Mouse (Mus musculus) thymus, postnatal 36 days (tissue): Measurements from ENCODE around the gene Zfp62.

Experiments used
- DNase-seq, 2 experiments: peaks; one replicate each; pipeline ENCODE4 v3.0.0; 2022; ENCODE audit warnings: mixed read lengths in 2 of 2

Gene Zfp62

DNA sequence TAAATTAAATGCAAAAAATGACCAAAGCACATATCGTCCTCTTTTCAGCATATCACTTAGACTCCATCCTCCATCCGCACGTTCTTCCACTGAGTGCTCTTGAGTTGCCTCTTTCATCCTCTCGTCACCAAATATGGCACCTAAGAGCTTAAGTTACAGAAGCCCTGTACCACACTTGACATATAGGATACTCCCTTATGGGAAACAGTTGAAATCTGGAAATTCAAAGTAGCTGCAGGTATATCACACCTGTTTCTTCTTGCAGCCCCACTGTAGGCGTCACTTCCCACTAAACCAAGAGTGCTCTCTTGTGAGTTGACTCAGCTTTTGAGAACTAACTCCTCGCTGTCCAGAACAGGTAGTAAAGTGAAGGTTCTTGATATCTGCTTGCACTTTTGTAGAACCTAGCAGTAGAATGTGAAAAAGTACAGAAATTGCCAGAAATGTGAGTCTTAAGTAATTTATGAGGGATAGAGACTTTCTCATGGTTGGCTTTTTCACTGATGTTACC is 2.0 kb downstream of the Zfp62 start:
- DNase-seq = no peak

DNA sequence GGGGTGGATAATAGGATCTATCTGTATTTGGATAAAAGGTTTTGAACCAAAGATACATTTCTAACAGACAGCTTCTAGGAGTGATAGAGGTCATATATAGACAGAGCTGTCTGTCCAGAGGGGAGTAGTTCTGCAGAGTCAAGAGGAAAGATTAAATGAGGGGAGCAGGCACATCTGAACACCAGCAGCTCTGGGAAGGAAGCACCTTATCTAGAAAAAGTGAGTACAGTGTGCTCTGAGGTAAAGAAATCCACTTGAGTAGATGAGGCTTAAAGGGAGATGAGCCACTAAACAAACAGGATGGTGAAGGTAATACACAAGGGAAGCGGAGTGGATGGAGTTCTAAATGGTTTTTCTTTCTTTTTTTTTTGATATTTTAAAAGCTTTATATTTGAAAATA is 4.4 kb downstream of the Zfp62 start:
- no peak for DNase-seq

- no peak for DNase-seq
Observed at GRCm38 (mm10) chr11:49212577-49212976, 9.5 kb downstream of the Zfp62 start.

DNA sequence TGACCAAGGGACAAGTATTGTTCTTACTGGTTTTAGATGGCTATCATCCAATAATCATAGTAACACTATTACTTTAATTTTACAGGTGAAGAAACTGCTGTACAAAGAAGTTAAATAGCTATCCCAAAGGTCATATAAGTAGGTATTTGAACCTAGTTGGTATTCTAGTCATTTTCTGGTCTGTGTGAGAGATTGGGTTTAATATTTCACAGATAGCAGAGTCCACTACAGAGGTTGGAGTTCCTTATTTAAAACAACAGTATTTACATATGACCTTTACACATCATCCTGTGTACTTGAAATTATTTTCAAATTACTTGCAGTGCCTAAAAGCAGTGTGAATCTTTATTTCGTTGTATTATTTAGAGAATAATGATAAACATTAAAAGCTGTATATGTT is 10.4 kb downstream of the Zfp62 start:
- no peak for DNase-seq

DNA sequence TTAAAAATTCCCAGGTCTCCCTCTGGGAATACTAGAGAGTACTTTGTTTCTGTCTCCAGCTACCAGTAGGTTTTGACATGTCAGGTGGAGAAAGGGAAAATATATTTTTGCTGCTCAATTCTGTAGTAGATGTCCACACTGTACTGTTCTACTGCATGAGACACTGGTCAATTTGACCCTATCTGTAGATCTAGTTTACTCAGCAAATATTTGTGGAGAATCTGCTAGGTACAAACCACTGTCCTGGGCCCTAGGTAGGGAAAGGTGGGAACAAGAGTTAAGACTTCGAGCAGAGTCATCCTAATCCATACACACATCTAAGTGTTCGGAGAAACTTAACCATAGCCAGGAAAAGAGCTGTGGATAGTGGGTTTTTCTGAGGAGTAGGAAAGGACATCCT is 16.2 kb downstream of the Zfp62 start:
- DNase-seq = no peak

DNA sequence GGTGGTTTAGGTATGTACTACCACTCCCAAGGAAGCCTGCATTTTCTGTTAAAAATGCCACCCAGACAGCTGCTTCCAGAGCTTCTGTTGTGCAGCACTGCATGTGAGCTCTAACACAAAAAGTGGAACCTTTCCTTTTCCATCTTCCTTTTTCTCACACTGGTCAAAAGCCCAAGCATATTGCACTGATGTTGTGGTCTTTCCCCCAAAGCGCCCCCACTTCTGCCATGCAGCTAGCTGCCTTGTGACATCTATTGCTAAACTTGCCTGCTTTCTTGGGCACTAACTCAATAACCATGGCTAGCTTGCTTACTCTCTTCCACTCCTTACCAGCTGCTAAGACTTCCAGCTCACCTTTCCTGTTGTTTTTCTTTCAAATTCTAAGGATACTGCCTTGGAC is 21.4 kb downstream of the Zfp62 start:
- DNase-seq = no peak

- no peak for DNase-seq
Observed at GRCm38 (mm10) chr11:49232781-49233180, 29.7 kb downstream of the Zfp62 start.

DNA sequence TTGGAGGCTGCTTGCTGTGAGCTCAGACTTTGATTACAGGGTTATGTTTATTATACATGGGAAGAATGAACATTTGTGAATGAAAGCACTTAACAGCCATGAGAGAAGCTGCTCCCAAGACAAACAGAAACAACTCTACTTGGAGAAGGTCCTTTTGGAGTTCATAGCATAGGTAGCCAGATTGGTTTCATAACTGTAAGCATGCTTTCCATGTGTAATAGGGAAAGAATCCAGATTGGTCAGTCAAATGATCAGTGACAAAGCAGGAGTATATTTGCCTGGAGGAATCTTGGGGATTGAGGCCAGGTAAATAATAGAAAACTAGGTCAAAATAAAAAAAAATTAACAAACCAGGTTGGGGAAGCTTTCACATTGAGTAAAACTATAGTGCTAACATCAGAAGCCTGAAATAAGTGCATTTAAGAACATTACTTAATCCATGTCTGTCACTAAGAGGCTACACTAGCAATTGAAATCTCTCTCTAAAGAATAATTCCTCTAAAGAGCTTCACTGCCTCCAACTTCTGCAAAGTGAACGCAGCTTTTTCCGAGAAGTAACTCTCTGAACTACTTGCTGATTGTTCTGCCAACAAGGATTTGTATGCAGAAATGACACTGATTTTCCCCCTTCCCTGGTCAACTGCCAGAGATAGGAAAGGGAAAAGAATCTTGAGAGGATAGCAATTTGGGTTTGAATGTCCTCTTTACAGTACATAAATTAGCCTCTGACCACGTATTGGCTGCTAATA is 32.5 kb downstream of the Zfp62 start:
- DNase-seq = no peak

GRCm38 (mm10) chr11:49236891-49237290 is 33.8 kb downstream of the Zfp62 start:
- DNase-seq = no peak

DNA sequence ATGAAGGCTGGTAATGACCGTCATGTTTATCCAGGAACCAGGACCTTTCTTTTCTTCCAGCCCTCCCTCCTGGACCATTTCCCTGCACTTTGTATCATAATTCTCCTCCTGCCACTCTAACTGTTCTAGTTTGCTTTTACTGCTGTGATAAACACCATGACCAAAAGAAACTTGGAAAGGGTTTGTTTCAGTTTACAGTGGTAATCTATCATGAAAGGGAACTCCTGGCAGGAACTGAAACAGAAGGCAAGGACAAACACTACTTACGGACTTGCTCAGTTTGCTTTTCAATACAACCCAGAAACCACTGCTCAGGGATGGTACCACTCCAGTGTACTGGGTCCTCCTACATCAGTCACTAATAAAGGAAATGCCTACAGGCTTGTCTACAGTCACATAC is 34.4 kb downstream of the Zfp62 start:
- DNase-seq = no peak

DNA sequence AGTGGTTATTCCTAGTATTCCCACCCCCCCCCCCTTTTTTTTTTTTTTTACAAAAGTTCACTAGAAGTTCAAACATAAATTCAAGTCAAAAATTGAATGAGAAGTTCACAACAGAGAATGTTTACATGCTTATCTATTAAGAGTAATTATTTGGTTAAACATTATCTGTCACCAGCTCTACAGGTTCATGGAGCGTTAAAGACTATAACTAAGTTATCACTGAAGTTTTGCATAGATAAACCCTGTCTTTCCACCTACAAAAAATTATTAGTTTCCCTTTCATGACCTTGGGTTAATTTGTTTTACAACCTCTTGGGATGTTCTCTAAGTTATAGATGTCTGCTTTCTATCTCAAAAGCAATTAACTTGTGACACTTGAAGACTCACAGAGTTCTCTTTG is 37.2 kb downstream of the Zfp62 start:
- DNase-seq = no peak

DNA sequence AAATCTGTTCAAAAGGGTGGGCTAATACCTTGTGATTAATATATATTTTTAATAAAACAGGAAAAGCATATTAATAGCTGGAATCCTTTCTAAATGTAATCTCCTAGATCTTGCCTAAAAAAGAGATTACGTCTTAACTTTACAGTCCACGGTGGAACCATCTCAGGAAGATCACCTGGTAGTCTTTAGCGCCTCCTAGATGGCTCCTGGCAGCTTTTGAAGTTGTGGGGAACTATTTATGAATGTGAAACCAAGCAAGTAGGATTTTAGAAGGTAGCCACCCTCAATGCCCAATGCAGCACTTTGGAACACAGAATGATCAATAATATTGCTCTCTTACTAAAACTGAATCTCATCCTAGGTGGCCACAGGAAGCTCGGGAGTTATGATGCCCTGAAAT is 37.8 kb downstream of the Zfp62 start:
- no peak for DNase-seq

- no peak for DNase-seq
Observed at GRCm38 (mm10) chr11:49241471-49241870, 38.4 kb downstream of the Zfp62 start.

DNA sequence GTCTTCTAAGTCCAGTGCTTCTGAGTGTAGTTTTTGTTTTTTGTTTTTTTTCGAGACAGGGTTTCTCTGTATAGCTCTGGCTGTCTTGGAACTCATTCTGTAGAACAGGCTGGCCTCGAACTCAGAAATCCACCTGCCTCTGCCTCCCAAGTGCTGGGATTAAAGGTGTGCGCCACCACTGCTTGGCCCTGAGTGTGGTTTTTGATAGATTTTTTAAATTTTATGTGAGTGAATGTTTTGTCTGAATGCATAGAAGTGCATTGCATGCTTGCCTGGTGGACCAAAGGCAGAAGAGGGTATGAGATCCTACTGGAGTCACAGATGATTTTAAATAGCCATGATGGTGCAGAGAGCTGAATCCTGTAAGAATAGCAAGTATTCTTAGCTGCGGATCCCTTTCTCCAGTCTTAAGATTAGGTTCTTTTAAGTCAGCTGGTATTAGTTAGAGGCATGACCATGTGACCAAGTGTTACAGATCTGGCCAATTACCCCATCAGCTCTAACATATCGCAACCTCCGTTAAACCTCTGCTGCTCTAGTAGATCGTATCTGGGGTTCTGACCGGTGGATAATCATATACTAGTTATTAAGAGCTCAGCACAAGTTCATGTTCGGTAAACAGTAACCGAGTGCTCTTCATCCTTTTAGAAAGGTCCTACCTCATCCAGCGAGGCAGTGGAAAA is 40.0 kb downstream of the Zfp62 start:
- DNase-seq = no peak

- DNase-seq = peak; percentile 93 to 97
Observed at GRCm38 (mm10) chr11:49243727-49244594, 40.9 kb downstream of the Zfp62 start, which contains the start of gene Mgat1. Gene Mgat1 (plus strand): TSS chr11:49244191.

DNA sequence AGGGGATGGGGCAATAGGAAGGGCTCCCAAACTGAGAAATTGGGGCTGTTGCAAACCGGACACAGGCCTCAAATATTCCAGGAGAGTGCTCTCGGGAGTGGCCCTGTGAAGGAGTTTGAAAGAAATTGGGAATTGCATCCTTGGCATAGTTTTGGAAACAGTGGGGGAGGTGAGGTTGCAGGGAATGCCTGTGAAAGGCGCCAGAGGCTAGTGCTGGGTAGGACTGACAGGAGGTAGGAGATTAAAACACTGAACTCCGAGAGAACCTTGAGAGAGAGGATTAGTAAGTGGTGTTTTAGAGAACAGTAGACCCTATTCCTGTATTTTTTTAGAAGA is 41.5 kb downstream of the Zfp62 start:
- no peak for DNase-seq

- DNase-seq = peak in 1 of 2 experiments; percentile 37
Observed at GRCm38 (mm10) chr11:49245176-49245575, 42.1 kb downstream of the Zfp62 start.

DNA sequence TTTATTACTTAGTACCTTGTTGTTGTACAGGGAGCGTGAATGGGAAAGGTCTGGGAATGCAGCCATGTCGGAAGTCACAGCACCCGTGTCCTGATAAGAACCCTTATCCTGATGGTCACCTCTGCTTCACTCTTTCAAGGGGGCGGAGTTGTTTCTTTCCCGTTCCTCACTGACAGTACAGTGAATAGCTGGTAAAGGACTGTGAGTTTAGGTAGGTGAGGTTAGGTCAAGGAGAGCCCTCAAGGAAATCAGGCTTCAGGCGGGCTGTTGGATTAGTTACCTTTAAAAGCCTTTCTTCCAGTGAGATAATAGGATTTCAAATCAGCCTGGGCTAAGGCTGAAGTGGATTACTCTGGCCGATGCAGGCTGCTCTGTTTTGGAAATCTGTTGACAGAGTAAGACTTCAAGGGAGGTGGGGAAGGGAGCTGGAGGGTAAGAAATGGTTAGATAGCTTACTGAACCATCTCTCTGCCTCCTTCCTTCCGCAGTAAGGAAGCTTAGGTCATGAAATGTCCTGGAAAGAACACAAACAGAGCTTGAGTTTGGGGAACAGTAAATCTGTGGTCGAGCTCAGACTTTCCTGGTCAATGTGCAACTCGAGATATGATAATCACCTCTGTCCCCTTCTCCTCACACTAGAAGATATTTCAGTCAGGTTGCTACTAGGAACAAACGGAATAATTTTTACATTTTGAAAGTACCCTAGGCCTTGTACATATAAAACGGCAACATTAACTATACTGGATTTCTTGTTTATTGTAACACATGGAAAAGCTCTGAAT is 42.7 kb downstream of the Zfp62 start:
- no peak for DNase-seq

- DNase-seq = no peak
Observed at GRCm38 (mm10) chr11:49246523-49246922, 43.4 kb downstream of the Zfp62 start.

DNA sequence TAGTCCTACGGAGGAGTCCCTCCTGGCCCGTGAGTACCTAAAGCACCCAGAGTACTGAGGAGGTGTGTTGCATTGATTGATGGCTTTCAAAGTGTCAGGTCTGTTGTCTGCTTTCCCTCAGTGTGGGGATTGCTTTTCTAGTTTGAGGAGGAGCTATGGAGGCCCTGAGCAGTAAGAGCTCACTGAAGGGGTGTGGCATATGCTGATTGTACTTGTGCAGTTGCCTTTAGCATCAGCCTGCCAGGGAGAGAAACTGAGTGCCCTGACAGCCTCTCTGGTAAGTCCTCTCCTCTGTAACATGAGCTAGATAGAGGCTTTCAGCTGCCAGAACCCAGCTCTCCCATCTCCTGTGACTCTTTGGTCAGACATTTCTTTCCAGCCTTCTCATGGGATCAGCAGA is 44.2 kb downstream of the Zfp62 start:
- DNase-seq = peak; percentile 59 to 64

GRCm38 (mm10) chr11:49248226-49248973 is 45.3 kb downstream of the Zfp62 start:
- DNase-seq = peak; percentile 44 to 57
